Mouse (Mus musculus) thymus, postnatal 25 days (tissue): ENCODE data around the gene Lnpep.
"Not testable (repeated sequence)": the region's sequence is repeated elsewhere in the genome, so short reads cannot be mapped to it uniquely, and the experiment has no call there.

ENCODE experiments used
- DNase-seq: peaks from one replicate; pipeline ENCODE4 v3.0.0; 2022

Gene Lnpep

GRCm38 (mm10) chr17:17624957-17625586, at the start of gene Lnpep:
Lnpep (minus strand) TSS chr17:17625050.
- DNase-seq = peak; percentile 95

GRCm38 (mm10) chr17:17655829-17656176, 31.0 kb upstream of the Lnpep start:
- DNase-seq = no peak

DNA sequence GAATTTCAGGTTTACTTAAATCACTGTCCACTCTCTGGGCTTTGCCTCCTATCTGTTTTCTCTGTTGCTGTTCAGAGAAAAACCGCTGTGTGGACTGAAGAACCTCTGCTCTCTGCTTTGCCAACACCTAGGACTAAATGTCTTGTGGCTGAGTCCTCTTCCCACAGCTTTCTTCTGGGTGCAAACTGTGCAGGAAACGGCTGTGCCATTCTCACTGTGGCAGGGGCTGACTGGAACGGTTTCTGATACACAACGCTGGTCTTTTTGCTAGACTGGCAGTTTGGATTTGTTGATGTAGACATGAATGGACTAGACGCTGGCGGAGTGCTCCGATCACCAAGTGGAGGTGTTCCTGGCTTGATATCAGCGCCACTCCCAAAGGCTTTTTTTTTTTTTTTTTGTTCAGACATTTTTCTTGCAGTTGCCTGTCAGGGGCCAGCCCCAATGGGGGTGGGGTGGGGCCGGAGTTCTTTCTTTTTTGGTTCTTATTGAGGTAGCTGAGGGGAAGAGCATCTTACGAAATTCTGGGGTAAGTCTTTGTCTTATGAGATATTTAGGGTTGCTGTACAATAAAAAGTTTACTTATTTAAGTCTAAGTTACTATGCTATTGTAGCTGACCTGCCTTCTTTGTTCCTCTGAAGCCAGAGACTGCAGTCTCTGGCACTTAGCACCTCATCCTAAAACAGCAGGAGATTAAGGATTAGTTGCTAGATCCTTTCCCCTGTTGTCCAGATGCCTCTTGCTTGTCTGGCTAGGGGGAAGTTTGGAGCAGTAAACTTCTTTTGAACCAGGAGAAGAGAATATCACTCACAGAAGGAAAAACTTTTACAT, 30.4 kb upstream of the Lnpep start:
- no peak for DNase-seq

GRCm38 (mm10) chr17:17652570-17652969, 27.7 kb upstream of the Lnpep start:
- DNase-seq = no peak

DNA sequence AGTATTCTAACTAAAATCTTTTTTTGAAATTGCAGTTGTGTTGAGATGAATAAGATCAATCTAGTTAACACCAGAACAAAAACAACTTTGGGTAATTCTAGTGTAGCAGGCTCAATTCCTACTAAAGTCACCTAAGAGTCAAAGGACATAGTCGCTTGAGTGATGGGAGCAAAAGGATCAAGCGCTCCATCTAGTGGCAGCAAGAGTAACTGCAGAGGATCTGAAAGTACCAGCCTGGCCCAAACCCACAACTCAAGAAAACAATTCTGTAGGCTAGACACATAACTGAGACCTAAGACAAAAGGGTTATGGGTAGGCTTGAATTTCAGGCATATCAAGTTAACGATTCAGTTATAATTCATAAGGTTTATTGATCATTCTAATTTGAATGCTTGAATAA, 20.9 kb upstream of the Lnpep start:
- DNase-seq = peak; percentile 61

DNA sequence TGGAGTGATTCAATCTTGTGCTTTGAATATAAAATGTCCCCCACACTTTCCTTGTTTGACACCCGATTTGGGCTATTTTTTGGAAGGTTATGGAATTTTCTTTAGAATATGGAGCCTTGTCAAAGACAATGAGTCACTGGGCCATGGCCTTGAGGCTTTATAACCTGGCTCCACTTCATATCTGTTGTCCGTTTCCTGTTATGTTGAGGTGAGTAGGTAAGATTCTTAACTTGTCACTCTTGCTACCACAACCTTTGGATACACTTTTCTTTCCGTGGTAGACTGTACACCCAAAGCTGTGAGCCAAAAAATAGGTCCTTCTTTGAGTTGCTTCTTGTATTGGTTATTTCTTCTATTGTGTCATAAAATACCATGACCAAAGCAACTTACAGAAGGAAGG, 12.5 kb upstream of the Lnpep start:
- no peak for DNase-seq

GRCm38 (mm10) chr17:17636147-17636546, 11.3 kb upstream of the Lnpep start:
- DNase-seq = peak; percentile 28

DNA sequence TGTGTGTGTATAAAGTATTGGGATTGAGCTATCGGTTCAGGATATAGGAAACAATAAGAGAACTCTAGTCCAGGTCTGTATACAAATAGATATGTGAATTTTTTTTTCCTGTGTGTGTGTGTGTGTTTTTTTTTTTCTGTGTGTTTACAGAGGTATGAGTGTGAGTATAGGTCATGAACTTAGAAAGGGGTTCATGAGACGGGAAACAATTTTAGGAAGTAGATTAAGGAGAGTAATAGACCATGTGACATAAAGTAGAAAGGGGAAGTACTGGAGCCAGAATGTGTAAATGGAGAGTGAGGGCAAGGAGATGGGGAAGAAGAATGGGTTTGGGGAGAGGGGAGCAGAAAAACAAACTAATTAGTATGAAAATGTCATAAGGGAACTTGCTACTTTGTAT, 9.2 kb upstream of the Lnpep start:
- DNase-seq = no peak

DNA sequence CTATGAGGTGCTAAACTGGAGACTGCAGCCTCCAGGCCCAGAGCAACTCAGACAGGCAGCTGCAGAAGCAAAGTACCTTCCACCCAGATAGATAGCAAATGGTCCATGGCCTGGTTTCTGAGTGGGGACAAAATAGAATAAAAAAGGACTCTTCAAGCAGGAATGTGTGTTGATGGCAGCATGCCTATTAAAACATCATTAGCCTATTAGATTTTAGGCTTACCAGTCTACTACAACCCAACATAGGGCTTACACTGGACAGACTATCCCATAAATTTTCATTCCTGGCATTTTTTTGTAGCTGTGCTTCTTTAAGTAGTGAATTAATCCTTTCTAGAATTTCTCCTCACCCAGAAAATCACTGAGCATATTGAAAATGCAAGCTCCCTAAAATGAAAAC, 7.1 kb upstream of the Lnpep start:
- DNase-seq = no peak

DNA sequence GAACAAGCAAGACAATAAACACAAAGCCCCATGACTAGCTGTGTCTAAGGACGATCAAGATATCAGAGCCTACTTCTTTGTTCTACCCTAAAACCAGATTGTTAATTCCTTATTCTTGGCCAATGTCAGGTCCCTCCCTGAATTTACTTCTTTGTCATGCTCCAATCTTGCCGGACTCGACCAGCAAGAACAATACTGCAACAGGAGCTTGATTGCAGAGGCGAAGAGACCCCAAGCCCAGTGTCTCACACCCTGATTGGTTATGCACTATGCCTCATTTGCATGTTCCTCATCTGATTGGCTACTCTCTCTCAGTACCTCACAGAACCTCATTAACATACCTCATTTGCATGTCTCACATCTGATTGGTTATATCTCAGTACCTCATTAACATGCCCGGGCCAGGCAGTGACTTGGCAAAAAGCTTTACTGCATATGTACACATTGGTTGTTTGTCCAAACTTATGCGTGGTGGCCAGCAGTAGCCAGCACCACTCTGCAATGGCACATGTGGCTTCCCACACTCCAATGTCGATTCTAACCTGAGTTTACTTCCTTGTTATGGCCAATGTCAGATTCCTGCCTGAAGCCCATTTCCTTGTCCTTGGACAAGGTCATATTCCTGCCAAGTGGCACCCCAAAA, 3.5 kb upstream of the Lnpep start:
- not testable (repeated sequence) for DNase-seq

DNA sequence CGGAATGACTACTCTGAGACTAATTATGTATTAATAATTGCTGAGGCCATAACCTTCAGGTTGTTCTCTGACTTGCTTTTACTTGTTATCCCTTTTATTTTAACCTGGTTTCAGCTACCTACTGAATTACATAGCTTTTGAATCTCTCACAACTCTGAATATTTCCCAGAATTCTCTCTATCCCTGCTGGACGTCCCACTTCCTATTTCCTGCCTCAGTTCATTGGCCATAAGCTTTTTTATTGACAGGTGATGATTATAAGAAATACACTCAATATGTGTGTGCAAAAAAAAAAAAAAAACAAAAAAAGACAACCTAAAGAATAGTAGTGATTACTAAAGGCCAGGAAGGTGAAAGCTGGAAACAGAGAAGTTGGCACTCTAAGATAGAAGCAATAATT, 2.7 kb upstream of the Lnpep start:
- DNase-seq = no peak

DNA sequence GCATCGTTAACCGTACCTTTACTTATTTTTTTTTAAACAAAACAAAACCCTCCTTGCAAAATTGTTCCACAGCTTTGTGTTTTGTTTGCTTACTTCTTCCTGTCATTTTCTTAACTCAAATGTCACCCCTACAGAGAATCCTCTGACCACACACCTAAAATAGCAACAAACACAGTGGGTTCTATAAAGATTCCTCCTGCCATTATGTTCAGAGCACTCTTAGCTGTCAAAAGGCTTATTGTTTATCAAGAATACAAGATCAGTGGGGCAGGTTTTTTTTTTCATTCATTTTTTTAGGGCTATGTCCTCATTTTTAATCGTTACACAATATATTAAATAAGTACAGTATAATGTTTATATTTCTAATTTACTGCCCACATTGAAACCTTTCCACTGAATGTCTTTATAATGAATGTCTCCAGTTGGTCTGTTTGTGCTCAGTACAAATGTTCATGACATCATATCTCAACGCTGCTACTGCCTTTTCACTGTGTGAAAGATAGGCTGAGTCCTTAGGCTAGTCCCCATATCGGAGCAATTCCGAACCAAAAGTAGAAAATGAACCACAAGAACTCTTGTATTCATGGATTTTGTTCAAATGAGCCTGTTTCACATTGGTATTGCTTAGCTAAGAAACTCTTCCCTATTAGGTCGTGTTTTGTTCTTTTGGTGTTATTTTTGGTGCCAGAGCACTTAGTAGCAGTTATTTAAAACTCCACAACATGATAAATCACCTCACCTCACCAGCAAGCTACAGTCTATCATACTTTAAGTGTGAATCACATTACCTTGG, 1.2 kb upstream of the Lnpep start:
- no peak for DNase-seq

GRCm38 (mm10) chr17:17624421-17624956, 361 bp downstream of the Lnpep start:
- peak; percentile 97 for DNase-seq

- peak; percentile 61 for DNase-seq
Observed at GRCm38 (mm10) chr17:17623890-17624420, 895 bp downstream of the Lnpep start.

DNA sequence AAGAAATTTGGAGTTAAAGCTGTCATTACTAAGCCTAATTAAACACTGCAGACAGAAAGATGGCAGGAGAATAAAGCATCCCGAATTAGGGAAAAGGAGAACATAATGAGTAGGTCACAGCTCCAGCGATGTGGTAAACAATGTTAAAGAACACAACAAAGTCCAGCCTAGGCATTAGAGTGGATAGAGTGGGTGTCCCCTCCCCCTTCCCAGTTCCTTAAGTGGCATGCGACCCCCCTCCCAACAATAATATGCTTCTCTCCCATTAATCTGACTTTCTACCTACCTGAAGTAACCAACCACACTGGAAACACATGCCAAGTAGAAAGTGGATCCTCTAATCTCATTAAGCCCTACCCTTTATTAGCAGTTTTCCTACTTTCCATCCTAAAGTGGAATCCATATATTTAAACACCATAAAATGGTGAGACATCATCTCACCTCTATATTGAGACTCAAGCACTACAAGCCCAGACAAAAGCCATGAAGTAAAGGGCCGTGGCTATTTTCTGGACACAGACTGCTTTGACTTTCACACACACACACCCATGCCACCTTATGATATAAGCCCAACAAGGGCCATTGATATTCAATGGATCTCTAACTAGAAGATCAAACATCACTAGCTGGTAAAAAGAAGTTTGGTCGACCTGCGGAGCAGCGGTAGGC, 1.5 kb downstream of the Lnpep start:
- DNase-seq = no peak

- no peak for DNase-seq
Observed at GRCm38 (mm10) chr17:17622576-17622975, 2.3 kb downstream of the Lnpep start.

DNA sequence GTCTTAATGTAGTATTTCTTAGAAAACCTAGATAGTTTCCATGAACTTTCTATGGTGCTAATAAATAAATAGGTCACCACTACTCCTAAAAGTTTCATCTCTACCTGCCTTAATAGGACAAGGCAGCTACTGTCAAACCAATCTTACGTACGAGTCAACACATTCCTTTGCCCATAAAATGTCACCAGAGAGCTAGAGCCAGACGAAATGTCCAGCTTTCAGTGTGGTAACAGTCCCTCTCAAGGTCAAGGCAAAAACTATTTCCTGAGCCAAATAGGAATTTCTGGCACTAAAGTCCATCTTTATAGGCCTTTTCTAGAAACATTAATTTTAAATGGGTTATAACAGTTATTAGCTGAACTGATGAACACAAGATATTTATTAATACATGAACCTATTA, 3.3 kb downstream of the Lnpep start:
- no peak for DNase-seq

GRCm38 (mm10) chr17:17618463-17618862, 6.4 kb downstream of the Lnpep start:
- no peak for DNase-seq

DNA sequence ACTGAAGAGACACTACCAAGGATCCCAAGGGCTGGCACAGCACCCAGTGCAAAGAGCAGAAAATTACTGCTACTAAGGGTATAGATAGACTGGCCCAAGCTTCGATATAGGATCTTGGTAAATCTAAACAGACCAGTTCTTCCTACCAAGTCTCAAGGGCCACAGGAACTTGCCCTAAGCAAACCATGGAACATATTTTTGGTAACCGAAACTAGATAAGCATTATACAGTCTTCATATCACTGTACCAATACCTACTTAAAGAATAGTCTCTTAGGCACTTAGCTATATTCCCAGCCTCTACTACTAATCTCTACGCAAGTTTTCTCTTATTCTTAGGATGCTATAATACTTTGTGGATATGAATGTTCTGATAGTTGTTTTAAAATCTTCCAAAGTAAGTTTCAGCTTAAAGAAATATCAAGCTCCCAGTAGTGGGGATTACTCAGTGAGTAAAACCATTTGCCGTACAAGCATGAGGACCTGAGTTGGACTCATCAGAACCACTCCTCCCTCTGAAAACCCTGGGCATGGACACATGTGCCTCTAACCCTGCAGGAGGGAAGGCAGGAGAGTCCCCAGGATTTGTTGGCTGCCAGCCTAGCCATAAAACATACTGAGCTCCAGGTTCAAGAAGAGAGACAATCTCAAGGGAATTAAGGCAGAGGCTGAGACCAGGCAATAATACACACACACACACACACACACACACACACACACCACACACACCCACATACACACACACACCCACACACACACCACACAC, 7.2 kb downstream of the Lnpep start:
- no peak for DNase-seq

DNA sequence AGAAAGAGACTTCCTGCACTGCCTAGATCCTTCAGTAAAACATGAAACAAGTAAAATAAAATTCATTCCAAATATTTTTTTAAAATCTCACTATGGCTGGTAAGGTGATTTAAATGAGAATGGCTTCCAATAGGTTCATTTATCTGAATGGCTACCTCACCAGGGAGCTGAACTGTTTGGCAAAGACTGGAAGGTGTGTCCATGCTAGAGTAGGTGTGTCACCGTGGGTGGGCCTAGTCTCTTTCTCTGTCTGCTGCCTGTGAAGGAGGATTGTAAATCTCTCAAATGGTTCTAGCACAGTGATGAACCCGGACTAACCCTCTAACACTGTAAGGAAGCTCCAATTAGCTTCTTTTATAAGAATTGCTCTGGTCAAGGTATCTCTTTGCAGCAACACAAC, 12.5 kb downstream of the Lnpep start:
- DNase-seq = no peak

GRCm38 (mm10) chr17:17609523-17609922, 15.3 kb downstream of the Lnpep start:
- no peak for DNase-seq
